Mouse (Mus musculus) testis, adult 2 months (tissue): ENCODE measurements around the gene Strip2.

Experiments used
- CTCF ChIP-seq: fragments of 200-500 bp; IDR thresholded peaks from 2 replicates; pipeline ENCODE4 v1.5.1; 2012; ENCODE audit warnings: low read depth, mild to moderate bottlenecking, inconsistent platforms, low read length, moderate library complexity; ENCODE audit not compliant: control insufficient read depth, insufficient read depth, insufficient replicate concordance
- POLR2A ChIP-seq: fragments of 200-500 bp; IDR thresholded peaks from 2 replicates; pipeline ENCODE4 v1.6.1; 2012; ENCODE audit warnings: low read depth, mild to moderate bottlenecking, inconsistent platforms, low read length, moderate library complexity; ENCODE audit not compliant: control insufficient read depth

GRCm38 (mm10) chr6:29904281-29904680 lies 12.5 kb upstream of the Strip2 start:
- TF ChIP-seq CTCF = no peak
- TF ChIP-seq POLR2A = no peak
